Mouse (Mus musculus): ENCODE measurements around the gene Hdhd3.
"Not testable (repeated sequence)": the region's sequence is repeated elsewhere in the genome, so short reads cannot be mapped to it uniquely, and the experiment has no call there.

Hdhd3 gene

GRCm38 (mm10) chr4:62513998-62514506, 10.8 kb upstream of the Hdhd3 start:
- DNase-seq (ENCODE audit: low spot score in 2 of 2) = no peak

DNA sequence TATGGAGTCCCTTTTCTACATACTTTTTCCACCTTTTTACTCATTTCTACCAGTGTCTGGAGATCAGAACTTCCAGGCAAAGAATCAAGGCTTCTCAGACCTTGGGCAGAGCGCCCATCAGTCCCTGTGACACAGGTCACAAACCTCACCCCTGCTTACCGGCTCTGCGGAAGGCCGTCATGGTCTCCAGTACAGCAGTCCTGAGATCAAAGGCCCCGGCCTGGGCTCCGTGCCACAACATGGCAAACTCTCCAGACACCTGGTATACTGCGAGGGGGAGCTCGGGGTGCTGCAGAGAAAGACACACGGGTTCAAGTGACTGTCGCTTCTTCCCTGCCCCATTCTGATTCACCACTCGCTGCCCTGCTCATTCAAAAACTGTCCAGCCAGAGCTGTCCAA, 6.7 kb upstream of the Hdhd3 start:
- DNase-seq (ENCODE audit: low spot score in 2 of 2) = peak in 1 of 2 experiments; percentile 47

GRCm38 (mm10) chr4:62508839-62509238, 5.6 kb upstream of the Hdhd3 start:
- no peak for DNase-seq (ENCODE audit: low spot score in 2 of 2)

DNA sequence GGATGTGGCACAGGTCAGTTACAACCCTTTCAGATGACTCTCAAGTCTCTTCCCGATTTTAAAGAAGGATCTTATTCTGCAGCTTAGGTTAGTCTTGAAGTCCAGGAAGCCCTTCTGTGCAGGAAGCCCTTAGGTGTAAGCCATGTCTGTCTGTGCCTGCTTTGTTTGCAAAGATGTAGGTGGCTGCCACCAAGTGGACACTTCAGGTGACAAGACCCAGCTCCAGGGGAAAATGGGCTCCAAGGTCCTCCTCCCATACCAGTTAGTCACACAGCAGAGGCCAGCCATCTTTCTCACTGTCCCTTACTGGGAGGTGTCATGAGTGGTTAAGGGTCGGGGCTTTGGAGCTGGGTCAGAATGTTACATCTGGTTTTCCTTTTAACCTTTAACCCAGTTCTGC, 3.5 kb upstream of the Hdhd3 start:
- DNase-seq (ENCODE audit: low spot score in 2 of 2) = no peak

GRCm38 (mm10) chr4:62505991-62506390, 2.7 kb upstream of the Hdhd3 start:
- no peak for DNase-seq (ENCODE audit: low spot score in 2 of 2)

DNA sequence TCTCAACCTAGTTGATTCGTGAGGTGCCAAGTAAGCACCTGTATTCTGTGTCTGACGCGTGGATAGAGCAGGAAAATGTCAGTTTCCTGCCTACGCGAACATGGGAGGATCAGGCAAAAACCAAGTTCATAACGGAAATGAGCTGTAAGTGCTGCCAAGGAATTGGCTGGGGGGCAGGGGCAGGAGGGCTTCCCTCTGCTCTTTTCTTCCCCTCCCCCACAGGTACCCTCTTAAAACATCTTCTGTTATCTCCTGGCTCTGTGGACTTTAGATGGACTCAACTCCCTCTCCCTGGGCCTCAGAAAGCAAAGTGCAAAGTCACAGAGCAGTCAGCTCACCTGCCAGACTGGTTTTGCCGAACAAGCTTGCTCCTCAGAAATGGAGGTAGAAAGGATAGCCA, 298 bp downstream of the Hdhd3 start:
- DNase-seq (ENCODE audit: low spot score in 2 of 2) = no peak

- peak; percentile 82 to 89 for DNase-seq (ENCODE audit: low spot score in 2 of 2)
Measured at GRCm38 (mm10) chr4:62501964-62502732, 1.1 kb downstream of the Hdhd3 start.

DNA sequence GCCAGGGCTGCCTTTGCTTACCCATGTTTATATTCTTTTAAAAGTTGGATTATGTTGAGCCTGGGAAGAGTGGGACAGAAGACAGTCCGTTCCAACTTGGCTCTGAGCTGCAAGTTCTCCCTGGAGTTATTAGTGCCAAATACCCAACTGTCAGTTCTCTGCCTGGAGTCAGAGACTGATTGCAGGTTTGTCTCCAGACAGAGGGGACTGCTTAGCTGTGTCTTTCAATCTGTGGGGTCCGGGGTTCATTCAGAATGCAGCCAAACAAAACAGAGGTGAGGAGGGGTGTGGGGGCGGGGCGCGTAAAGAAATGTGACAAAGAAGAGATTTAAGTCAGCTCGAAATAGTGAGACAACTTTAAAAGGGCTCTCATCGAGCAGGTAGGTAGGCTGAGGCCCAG, 1.7 kb downstream of the Hdhd3 start:
- DNase-seq (ENCODE audit: low spot score in 2 of 2) = no peak

DNA sequence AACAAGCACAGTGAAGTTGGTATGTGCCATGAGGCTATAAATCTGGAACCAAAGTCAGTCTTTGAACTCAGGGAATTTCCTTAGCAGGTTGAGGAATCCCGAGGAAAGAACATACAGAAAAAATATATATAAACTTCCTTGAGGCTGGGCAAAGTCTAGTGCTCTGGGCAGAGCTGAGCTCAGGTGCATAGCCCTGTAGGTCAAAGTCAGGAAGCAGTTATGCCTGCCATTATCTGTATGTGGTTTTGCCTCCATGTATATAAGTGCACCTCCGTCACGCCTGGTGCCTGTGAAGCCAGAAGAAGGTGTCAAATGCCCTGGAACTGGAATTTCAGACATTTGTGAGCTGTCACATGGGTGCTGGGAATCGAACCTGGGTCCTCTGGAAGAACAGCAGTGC, 2.5 kb downstream of the Hdhd3 start:
- DNase-seq (ENCODE audit: low spot score in 2 of 2) = no peak

GRCm38 (mm10) chr4:62496815-62497214, 6.5 kb downstream of the Hdhd3 start:
- DNase-seq (ENCODE audit: low spot score in 2 of 2) = no peak

DNA sequence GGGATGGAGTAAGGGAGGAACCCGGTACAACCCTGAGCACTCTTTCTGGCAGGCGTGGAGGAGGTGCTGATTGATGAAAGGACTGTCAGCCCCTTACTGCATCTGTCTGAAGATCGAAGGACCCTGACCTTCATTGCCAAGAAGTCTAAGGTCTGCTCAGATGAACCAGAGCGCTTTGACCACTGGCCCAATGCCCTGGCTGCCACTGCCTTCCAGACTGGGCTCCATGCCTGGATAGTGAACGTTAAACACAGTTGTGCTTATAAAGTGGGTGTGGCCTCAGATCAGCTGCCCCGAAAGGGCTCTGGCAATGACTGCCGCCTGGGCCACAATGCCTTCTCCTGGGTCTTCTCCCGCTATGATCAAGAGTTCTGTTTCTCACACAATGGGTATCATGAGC, 7.3 kb downstream of the Hdhd3 start:
- DNase-seq (ENCODE audit: low spot score in 2 of 2) = no peak

- no peak for DNase-seq (ENCODE audit: low spot score in 2 of 2)
Measured at GRCm38 (mm10) chr4:62494230-62494629, 9.0 kb downstream of the Hdhd3 start.

- DNase-seq (ENCODE audit: low spot score in 2 of 2) = no peak
Measured at GRCm38 (mm10) chr4:62492682-62493081, 10.6 kb downstream of the Hdhd3 start.

- no peak for DNase-seq (ENCODE audit: low spot score in 2 of 2)
Measured at GRCm38 (mm10) chr4:62487914-62488313, 15.4 kb downstream of the Hdhd3 start.

GRCm38 (mm10) chr4:62487172-62487571, 16.1 kb downstream of the Hdhd3 start:
- DNase-seq (ENCODE audit: low spot score in 2 of 2) = no peak

DNA sequence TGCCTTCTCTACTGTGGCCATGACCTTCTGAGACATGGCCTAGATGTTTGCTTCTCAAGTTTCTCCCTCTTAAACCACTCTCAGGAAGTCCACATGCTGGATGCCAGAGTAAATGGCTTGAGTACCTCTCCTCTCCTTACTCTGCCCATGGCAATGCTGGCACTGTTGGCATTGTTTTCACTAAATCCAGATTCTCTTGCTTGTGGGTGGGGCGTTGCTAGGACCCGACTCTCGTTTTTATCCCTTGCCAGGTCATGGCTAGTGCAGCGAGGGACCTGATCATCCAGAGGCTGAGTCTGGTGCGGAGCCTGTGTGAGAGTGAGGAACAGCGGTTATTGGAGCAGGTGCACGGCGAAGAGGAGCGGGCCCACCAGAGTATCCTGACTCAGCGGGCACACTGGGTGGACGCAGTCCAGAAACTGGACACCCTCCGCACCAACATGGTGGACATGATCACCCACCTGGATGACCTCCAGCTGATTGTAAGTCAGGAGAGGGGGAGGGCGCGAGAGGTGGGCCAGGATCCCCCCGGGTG, 17.0 kb downstream of the Hdhd3 start:
- no peak for DNase-seq (ENCODE audit: low spot score in 2 of 2)

DNA sequence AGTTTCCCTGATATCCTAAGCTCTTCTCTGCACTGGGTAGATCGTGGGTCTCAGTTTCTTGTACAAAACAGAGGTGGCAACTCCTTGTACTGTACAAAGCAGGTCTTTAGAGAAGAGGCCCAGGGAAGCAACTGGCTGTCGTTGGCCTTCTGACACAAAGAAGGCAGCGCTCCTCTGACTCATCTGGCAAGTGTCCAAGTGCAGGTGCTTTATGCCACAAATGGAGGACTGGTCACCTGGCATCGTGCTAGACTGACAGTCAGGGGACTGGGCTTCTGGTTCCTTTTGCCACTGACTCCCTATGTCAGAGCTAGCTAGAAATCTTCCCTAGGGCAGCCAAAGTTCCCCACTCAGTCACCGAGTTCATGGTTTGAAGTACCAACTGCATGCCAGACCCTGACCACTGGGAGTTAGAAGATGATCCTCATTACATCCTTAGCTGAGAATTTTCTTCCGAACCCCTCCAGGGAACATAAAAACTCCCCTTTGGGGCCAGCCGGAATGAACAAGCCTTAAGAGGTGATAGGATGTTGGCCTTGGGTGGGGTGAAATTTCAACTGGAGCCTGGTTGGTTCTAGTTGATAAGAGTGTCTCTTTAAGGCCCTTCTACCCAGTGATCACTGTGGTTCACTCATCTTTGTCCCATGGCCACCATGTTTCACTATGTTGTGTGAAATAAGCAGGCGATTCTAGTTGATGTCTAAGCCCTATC, 17.7 kb downstream of the Hdhd3 start:
- DNase-seq (ENCODE audit: low spot score in 2 of 2) = no peak

DNA sequence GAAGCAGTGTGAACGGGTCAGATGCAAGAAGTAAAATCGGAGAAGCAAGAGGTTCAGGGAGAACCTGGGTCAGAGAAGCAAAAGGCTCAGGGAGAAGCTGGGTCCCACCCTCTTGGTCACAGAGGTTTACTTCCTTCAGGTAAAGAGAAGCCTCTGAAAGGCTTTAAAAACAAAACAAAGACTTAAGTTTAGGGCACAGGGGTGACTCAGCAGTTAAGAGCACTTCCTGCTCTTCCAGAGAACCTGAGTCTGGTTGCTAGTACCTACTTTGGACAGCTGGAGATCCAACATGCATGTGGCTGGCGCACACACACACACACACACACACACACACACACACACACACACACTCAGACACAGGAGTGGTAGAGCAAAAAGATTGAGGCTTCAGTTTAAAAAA, 18.3 kb downstream of the Hdhd3 start:
- DNase-seq (ENCODE audit: low spot score in 2 of 2) = no peak

GRCm38 (mm10) chr4:62480709-62481605, 22.3 kb downstream of the Hdhd3 start:
- DNase-seq (ENCODE audit: low spot score in 2 of 2) = no peak

- DNase-seq (ENCODE audit: low spot score in 2 of 2) = peak in 1 of 2 experiments; percentile 48
Measured at GRCm38 (mm10) chr4:62479937-62480708, 23.1 kb downstream of the Hdhd3 start, which contains the start of gene Bspry. Bspry (plus strand) TSS chr4:62480053.

DNA sequence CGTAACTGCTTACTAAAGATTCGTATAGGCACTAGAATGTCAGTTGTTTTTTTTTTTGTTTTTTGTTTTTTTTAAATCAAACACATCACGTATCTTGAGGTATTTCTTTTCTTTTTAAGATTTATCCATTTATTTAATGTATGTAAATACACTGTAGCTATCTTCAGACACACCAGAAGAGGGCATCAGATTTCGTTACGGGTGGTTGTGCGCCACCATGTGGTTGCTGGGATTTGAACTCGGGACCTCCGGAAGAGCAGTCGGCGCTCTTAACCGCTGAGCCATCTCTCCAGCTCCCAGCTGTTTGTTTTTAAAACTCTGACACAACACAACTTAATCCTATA, 23.7 kb downstream of the Hdhd3 start:
- DNase-seq (ENCODE audit: low spot score in 2 of 2) = not testable (repeated sequence)

All from urinary bladder, postnatal 4 days (tissue).